Mouse (Mus musculus) ovary, postnatal 10 days (tissue): ENCODE data around the gene Mat2a.
A peak's percentile ranks its signal among the peaks of the same experiment; 100 is the strongest.
"Not testable (repeated sequence)": the region's sequence is repeated elsewhere in the genome, so short reads cannot be mapped to it uniquely, and the experiment has no call there.

Experiments
- DNase-seq: peaks from one replicate; pipeline ENCODE4 v3.0.0; 2022; ENCODE audit warnings: low spot score

Mat2a gene

GRCm38 (mm10) chr6:72439355-72440185, at the start of gene Mat2a:
Gene Mat2a (minus strand): TSS chr6:72439558.
- peak; percentile 95 for DNase-seq

DNA sequence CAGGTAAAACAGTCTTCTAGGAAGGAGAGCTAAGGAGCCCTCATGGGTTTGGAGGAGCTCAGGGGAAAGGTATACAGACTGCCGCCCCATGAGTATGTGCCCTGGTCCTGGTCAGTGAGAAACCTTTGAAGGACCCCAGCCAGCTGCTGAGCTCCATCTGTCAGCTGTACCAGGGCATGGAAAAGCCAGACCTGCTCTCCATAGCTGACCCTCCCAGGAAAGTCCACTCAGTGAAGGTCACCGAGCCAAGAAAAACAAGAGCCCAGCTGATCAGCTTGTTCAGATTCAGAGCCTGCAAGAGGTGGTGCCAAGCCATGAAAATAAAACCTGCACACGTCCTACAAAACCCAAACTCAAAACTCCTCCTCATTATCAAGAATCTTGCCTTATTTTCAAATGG, 49.5 kb upstream of the Mat2a start:
- no peak for DNase-seq

DNA sequence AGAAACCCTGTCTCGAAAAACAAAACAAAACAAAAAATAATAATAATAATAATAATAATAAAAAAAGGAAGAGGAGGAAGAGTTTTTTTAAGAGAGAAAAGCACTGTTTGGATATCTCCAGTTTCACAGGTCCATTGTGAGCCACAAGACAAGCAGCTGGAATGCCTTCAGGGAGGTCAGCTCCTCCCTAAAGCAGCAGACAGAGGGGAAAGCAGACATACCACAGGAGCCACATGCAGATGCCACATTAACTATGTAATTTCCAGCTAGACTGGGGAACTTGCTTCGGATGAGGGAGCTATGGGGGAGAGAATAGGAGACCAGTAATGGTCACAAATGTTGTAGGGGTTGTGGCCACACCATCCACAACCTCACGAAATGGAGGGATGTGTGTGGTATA, 47.9 kb upstream of the Mat2a start:
- DNase-seq: no peak

GRCm38 (mm10) chr6:72486307-72486706, 46.9 kb upstream of the Mat2a start:
- no peak for DNase-seq

- no peak for DNase-seq
Measured at GRCm38 (mm10) chr6:72484887-72485286, 45.5 kb upstream of the Mat2a start.

DNA sequence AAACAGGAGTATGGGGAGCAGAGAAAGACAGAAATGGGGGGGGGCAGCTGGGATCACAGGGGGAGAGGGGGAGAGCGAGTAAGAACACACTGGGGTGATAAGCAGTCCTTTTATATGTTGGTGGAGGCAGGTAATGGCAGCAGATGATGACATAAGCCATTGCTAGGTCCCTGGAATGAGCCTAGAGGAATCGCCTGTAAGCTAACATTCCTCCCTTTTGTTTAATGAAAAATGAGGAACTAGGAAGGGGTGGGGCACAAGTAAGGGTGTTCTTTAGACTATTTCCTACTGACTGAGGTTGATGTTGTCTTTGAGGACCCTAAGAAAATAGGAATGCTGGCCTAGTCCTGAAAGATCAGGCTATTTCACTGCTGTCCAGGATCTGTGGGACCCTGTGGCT, 42.8 kb upstream of the Mat2a start:
- no peak for DNase-seq

- no peak for DNase-seq
Measured at GRCm38 (mm10) chr6:72480422-72480702, 41.0 kb upstream of the Mat2a start.

DNA sequence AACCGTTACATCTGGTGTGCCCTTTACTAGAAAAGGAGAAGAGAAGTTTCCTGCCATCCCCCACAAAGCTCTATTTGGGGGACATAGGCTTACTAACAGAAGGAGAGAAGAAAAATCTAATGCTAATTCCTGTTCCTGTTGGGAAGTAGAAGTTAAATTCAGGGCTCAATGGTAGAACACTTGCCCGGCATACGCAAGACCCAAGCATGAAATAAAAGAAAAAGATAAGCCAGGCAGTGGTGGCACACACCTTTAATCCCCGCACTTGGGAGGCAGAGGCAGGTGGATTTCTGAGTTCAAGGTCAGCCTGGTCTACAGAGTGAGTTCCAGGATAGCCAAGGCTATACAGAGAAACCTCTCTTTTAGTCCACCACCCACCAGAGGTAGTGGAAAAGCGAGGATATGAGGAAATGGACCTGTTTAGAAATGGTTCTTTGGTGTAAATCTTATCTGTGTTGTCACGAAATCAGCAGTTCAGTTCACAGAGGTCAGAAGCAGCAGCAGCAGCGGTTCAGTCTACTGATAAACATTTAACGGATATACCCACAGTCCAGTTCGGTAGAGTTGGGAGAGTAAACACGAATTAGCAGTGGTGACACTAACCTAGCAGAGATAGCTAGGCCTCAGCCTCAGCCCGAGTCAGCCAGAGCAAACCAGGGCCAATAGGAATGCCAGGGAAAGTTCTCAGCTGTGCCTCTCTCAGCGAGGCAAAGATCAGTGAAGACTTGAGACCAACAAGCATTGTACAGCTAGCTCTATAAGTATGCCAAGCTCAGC, 40.5 kb upstream of the Mat2a start:
- no peak for DNase-seq

- not testable (repeated sequence) for DNase-seq
Measured at GRCm38 (mm10) chr6:72478691-72479090, 39.3 kb upstream of the Mat2a start.

GRCm38 (mm10) chr6:72477621-72478020, 38.3 kb upstream of the Mat2a start:
- no peak for DNase-seq

- DNase-seq: no peak
Measured at GRCm38 (mm10) chr6:72476836-72477235, 37.5 kb upstream of the Mat2a start.

GRCm38 (mm10) chr6:72475221-72475985, 36.0 kb upstream of the Mat2a start:
- DNase-seq: no peak

DNA sequence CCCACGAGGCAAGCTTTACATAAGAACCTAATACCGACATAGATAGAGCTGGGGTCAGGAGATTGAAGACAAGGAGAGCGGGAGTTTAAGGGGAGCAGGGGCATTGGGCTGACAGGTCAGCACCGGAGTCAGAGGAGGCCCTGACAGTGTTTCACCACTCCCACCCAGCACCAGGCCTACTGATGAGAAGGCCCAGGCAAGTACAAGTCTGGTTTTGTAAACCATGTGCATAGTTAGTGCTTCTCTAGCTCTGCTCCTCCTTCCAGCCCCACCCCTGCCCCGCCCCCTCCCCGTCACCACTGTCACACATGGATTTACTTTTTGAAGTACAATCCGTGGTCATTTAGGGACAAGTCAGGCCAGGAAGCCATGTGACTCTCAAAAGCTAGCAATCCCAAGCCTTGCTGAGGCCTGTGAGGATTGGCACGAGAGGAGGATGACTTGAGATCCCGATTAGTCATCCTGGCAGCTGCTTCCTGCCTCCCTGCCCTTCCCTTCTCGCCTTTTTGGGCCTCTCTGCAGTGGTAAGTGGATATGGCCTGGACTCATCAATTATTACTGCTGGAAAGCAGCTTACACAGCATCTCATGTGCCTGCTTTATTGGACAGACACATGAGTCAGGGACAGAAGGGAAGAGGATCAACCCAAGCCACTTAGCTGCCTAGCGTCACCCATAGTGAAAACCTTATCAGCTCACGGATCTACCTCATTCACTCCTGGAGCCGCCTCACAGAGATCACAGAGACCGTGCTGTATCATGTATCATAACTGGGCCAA, 34.1 kb upstream of the Mat2a start:
- no peak for DNase-seq

- DNase-seq: no peak
Measured at GRCm38 (mm10) chr6:72466171-72466570, 26.8 kb upstream of the Mat2a start.

DNA sequence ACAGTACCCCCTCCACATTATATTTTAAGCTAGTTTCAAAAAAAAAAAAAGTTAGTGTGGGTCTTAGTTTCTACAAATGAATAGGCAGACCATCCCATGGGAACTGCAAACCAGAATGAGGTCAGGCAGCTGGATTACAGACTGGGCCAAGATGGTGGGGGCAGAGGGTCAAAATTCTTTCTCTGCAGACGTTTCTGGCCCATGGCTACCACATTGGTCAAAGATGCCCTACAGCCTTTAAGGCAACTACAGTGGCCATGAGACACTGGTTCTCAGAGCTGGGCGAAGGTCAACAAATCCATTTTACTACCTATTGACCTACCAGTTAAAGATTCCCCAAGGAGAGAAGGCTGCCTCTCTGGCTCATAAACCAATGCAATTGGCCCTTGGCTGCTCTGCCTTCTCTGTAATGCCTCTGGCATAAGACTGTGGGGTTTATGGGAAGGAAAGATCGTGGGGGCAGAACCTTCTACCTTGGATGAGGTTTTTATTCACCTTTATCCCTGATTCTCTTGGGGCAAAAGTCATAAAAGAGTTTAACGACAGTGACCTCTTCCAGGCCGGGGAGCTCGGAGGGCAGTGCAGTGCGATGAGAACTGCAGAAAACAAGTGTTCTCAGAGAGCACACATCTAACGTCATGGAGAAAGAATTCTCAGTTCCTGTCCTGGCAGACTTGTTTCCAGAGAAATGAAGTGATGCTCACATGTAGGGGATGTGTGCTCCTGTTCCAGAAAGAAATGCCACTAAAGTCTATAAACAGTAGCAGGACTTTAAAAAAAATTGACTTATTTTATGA, 26.2 kb upstream of the Mat2a start:
- DNase-seq: no peak

- DNase-seq: not testable (repeated sequence)
Measured at GRCm38 (mm10) chr6:72462550-72463257, 23.3 kb upstream of the Mat2a start.

- DNase-seq: no peak
Measured at GRCm38 (mm10) chr6:72460036-72460801, 20.9 kb upstream of the Mat2a start.

DNA sequence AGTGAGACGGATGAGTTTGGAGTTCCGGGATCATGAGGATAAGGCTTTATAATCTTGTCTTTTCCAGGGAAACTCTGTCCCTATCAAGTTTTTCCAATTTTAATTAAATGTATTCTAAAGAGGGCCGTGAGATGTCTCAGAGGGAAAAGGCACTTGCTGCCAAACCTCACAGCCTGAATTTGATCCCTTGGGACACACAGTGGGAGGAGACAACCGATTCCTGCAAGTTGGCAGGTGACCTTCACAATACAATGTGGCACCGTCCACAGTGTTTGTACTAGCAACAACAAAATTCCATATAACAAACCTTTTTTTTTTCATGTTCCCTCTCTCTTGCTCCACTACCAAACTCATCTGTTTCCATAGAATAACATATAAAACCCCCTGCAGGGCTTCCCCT, 19.6 kb upstream of the Mat2a start:
- DNase-seq: no peak

DNA sequence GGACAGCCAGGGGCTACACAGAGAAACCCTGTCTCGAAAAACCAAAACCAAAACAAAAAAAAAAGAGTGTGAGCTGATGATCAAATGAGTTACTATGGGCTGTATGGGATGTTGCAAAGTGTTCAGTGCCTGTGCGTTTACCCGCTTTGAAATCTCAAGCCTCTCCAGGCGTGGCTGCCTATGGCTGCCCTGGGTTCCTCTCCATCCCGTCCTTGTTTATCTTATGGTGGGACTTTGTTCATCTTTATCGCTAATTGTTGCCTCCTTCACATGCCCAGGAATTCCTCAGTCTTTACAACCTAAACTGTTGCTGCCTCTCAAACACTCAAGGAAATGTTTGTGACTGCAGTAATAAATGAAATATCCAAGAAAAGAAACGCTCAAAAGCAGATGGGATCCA, 19.1 kb upstream of the Mat2a start:
- DNase-seq: no peak

GRCm38 (mm10) chr6:72456567-72456966, 17.2 kb upstream of the Mat2a start:
- no peak for DNase-seq
